Mouse (Mus musculus) heart, embryonic 13.5 days (tissue): Measurements from ENCODE around the gene Slc16a2. TPM values are rescaled to one million over a fixed set of nuclear protein-coding genes. Genes with fewer than 3 reads are reported as not detected.

ENCODE experiments used
- ATAC-seq: fragments of 200-750 bp; cut with Nextera tagmentation; 2 replicates; pipeline ENCODE4 v1.8.0; 2017; ENCODE audit warnings: moderate TSS enrichment; ENCODE audit not compliant: insufficient number of reproducible peaks, low FRiP score, low TSS enrichment; ENCODE audit errors: extremely low read depth
- H3K27ac ChIP-seq: fragments of 300-500 bp; sonication (generic); replicated peaks from 2 replicates; pipeline ENCODE4 v1.5.1; 2015; ENCODE audit warnings: moderate library complexity, mild to moderate bottlenecking, inconsistent platforms
- H3K27me3 ChIP-seq: fragments of 300-500 bp; sonication (generic); replicated peaks from 2 replicates; pipeline ENCODE4 v1.6.1; 2015; ENCODE audit warnings: mild to moderate bottlenecking, inconsistent platforms
- H3K36me3 ChIP-seq: fragments of 300-500 bp; sonication (generic); 2 replicates; pipeline ENCODE4 v1.6.1; 2015; ENCODE audit warnings: mild to moderate bottlenecking, inconsistent platforms
- H3K4me1 ChIP-seq: fragments of 300-500 bp; sonication (generic); 2 replicates; pipeline ENCODE4 v1.6.1; 2015; ENCODE audit warnings: inconsistent platforms
- H3K4me2 ChIP-seq: fragments of 300-500 bp; sonication (generic); 2 replicates; pipeline ENCODE4 v1.6.1; 2015; ENCODE audit warnings: inconsistent platforms, mild to moderate bottlenecking, moderate library complexity
- H3K4me3 ChIP-seq: fragments of 300-500 bp; sonication (generic); 2 replicates; pipeline ENCODE4 v1.5.1; 2015; ENCODE audit warnings: moderate library complexity, mild to moderate bottlenecking, inconsistent platforms
- H3K9ac ChIP-seq: fragments of 300-500 bp; sonication (generic); 2 replicates; pipeline ENCODE4 v1.6.1; 2015; ENCODE audit warnings: inconsistent platforms, mild to moderate bottlenecking, moderate library complexity
- H3K9me3 ChIP-seq: fragments of 300-500 bp; sonication (generic); 2 replicates; pipeline ENCODE4 v1.6.1; 2016; ENCODE audit warnings: inconsistent platforms
- WGBS: fragments of 180-500 bp; shearing (Covaris S2); methylation state at CpG from one replicate; pipeline ENCODE4 v1.1.7; 2015; ENCODE audit warnings: mixed read lengths; 5-methylcytosine and 5-hydroxymethylcytosine counted together
- polyA plus RNA-seq: library from polyadenylated mRNA; unstranded; fragments of >200 nt; fragmentation: Nextera tagmentation; extraction: Ambion mirVana; gene quantifications from 2 replicates; pipeline ENCODE4 v1.2.1, GENCODE M21; 2015

The Slc16a2 gene
- polyA plus RNA-seq, 1 experiment from 2014 or later: 13.9 TPM

DNA sequence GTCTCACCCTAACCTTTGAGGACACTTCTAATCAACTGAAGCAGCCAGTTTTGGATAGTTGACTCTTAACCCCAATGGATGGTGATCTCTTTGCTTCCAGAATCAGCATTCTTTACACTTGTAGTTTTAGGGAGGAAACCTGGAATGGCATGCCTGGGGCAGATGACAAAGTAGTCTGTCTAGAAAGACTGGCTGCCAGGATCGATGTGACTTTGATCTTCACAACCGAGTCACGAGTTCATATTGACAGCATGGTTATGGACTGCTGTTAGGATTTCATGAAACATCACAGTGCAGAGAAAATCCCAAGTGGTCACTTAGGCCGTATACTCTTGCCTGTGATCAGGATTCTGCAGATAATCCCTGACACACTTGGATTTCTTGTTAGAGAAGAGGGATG lies 88.7 kb downstream of the Slc16a2 start:
- WGBS: 73% methylated on average over 4 of the region's 4 CpGs
- H3K36me3 ChIP-seq: no peaks in the 10 kb centered on the region
- peaks cover 87% of the 10 kb centered on the region for H3K27me3 ChIP-seq
- H3K27ac ChIP-seq: no peak overlapping the region
- no peak overlapping the region for H3K4me2 ChIP-seq
- H3K4me1 ChIP-seq: peaks cover 2% of the 10 kb centered on the region; the same call in 1 of the 2 replicates
- no peak for ATAC-seq
- H3K4me3 ChIP-seq: no peak overlapping the region
- no peaks in the 10 kb centered on the region for H3K9me3 ChIP-seq
- no peak overlapping the region for H3K9ac ChIP-seq

DNA sequence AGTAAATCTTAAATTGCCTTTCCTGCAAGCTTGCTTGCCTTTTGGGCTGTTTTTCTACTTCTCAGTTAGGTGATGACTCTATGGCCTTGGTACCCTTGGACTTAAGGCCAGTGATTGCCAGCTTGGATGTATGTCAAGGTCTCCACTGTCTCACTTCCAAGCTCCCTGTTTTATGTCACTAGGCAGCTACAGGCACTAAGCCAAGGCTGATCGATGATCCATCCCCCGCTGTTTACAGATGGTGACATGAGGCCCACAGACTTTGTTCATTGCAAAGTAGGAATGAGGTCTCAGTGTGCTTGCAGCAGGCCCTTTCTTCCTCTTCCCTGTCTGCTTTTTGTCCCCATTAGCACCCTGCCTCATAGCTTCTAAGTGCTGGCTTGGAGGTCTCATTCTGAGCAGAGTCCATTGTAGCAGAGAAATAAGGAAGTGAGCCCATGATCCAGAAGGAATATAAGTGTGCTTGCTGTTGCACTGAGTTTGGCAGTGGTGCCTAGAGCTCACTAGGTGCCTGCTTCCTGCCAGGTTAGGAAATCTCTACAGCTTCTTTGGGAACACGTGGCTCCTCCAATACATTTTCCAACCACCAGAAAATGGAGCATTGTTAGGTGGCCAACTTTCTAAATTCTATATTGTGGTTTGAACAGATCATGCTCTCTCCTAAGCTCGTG lies 89.6 kb downstream of the Slc16a2 start:
- Histone ChIP-seq H3K27ac (no peak overlapping the region), H3K36me3 (no peaks in the 10 kb centered on the region), H3K4me1 (peaks cover 2% of the 10 kb centered on the region; the same call in 1 of the 2 replicates), H3K4me3 (no peak overlapping the region), H3K4me2 (no peak overlapping the region), H3K9me3 (no peaks in the 10 kb centered on the region), H3K27me3 (peaks cover 81% of the 10 kb centered on the region), H3K9ac (no peak overlapping the region)
- ATAC-seq: no peak
- WGBS: 56% methylated on average over 4 of the region's 4 CpGs

DNA sequence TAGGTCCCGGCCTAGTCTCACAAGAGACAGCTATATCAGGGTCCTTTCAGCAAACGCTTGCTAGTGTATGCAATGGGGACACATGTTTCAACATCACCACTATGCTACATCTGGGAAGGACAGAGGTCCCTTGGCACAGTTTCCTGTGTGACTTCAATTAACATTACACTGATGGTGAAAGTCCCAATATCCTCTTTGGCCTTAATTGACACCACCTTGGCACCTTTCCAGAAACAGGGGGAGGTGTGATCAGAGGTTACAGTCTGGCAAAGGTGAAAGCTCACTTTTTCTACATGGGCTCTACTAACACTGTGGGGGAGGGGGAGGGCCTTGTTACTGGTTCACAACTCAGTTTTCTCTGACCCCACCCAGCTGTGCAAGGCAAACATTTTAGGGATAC lies 99.3 kb downstream of the Slc16a2 start:
- Histone ChIP-seq H3K4me2 (no peak overlapping the region), H3K4me3 (no peak overlapping the region), H3K36me3 (no peaks in the 10 kb centered on the region), H3K27ac (no peak overlapping the region), H3K9ac (no peak overlapping the region), H3K27me3 (peaks cover 90% of the 10 kb centered on the region), H3K9me3 (no peaks in the 10 kb centered on the region), H3K4me1 (no peaks in the 10 kb centered on the region)
- 65% methylated on average over 2 of the region's 2 CpGs for WGBS
- ATAC-seq: no peak

DNA sequence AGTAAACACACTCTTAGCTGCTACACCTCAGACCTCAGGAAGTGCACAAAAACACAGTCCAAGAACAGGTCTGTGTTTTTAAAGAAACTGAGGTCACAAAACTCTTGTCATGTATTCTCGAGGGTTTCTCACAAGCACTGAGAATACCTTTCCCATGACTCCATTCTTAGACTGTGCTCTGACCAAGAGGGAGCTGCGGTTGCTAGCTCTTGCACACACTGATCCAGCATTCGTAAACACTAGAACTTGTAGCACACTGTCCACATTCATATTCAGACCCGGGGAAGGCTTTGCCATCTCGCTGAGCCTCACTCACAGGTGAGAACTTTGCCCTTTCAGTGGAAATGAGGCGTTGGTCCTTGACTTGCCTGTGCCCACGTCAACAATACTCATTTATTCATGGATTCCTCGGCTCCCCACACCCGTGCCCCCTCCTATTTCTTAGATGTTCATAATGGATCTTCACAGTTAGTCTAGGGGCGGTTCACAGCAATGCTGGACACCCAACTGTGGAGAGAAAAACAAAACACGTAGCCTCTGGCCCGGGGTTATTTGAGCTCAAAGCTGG lies 102.1 kb downstream of the Slc16a2 start:
- no peak for ATAC-seq
- H3K4me3 ChIP-seq: no peak overlapping the region
- no peak overlapping the region for H3K27ac ChIP-seq
- no peaks in the 10 kb centered on the region for H3K36me3 ChIP-seq
- WGBS: 59% methylated on average over 12 of the region's 12 CpGs
- no peak overlapping the region for H3K4me2 ChIP-seq
- H3K9me3 ChIP-seq: no peaks in the 10 kb centered on the region
- peaks cover 86% of the 10 kb centered on the region for H3K27me3 ChIP-seq
- no peak overlapping the region for H3K9ac ChIP-seq
- no peaks in the 10 kb centered on the region for H3K4me1 ChIP-seq

DNA sequence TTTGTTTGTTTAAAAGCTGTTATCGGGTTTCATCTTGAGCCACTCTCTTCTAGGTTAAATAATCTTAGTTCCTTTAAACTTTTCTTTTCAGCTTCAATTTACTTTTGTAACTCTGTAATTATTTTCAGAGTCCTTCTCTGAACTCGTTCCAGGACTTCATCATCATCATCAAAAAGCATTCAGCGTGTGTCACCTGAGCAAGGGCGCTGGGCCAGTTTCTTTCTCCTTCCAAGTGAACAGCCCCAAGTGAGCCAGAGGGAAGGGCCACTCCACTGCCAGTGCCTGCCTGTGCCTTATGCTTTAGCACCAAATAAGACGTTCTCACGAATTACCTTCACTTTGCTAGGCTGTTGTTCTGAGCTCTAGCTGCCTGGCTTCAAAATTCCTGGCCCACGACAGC lies 108.9 kb downstream of the Slc16a2 start:
- no peaks in the 10 kb centered on the region for H3K4me1 ChIP-seq
- no peak overlapping the region for H3K27ac ChIP-seq
- no peaks in the 10 kb centered on the region for H3K36me3 ChIP-seq
- no peak overlapping the region for H3K4me2 ChIP-seq
- peaks cover 87% of the 10 kb centered on the region for H3K27me3 ChIP-seq
- H3K9me3 ChIP-seq: no peaks in the 10 kb centered on the region
- 57% methylated on average over 7 of the region's 7 CpGs for WGBS
- no peak overlapping the region for H3K9ac ChIP-seq
- no peak overlapping the region for H3K4me3 ChIP-seq
- no peak for ATAC-seq

DNA sequence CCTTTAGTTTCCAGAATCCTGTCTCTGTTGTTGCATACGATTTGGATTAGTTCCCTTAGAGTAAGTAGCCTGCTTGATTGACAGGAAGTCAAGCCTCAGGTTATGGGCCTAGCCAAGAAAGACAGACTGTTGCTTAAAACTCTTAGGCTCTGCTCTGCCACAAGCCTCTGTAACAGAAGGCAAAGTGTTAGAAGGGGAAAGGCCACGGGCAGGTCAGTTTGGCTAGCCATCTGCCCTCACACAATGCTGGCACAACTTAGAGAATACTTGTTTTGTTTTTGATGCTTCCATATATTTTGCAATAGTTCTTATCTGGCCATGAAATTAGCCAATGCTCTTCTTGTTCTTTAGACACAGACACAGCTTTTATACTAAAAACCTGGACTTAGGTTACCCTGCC lies 112.1 kb downstream of the Slc16a2 start:
- H3K27ac ChIP-seq: no peak overlapping the region
- no peak overlapping the region for H3K4me3 ChIP-seq
- H3K4me1 ChIP-seq: peaks cover under 1% of the 10 kb centered on the region; the same call in 1 of the 2 replicates
- H3K36me3 ChIP-seq: no peaks in the 10 kb centered on the region
- H3K9ac ChIP-seq: no peak overlapping the region
- ATAC-seq: no peak
- 49% methylated on average over 2 of the region's 2 CpGs for WGBS
- no peak overlapping the region for H3K4me2 ChIP-seq
- H3K27me3 ChIP-seq: peaks cover 94% of the 10 kb centered on the region
- H3K9me3 ChIP-seq: no peaks in the 10 kb centered on the region

DNA sequence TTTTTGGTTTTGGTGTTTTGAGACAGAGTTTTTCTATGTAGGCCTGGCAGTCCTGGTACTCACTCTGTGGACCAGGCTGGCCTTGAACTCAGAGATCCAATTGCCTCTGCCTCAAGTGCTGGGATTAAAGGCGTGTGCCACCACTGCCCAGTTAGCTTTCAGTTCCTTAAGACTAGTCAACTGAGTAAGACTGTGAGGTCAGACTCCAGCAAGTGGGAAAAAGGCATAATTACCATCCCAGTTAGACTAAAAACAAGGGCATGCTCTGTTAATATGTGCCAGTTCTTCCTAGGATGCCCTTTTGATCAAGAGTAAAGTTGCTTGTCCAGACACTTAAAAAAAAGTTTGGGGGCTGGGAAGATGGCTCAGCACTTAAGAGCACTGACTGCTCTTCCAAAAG lies 113.2 kb downstream of the Slc16a2 start:
- H3K9me3 ChIP-seq: no peaks in the 10 kb centered on the region
- H3K9ac ChIP-seq: no peak overlapping the region
- H3K27me3 ChIP-seq: peaks cover 97% of the 10 kb centered on the region
- no peaks in the 10 kb centered on the region for H3K36me3 ChIP-seq
- WGBS: 65% methylated on average over 1 of the region's 1 CpGs
- H3K4me2 ChIP-seq: no peak overlapping the region
- no peak overlapping the region for H3K4me3 ChIP-seq
- H3K4me1 ChIP-seq: peaks cover 10% of the 10 kb centered on the region; the same call in 1 of the 2 replicates
- H3K27ac ChIP-seq: no peak overlapping the region
- no peak for ATAC-seq

DNA sequence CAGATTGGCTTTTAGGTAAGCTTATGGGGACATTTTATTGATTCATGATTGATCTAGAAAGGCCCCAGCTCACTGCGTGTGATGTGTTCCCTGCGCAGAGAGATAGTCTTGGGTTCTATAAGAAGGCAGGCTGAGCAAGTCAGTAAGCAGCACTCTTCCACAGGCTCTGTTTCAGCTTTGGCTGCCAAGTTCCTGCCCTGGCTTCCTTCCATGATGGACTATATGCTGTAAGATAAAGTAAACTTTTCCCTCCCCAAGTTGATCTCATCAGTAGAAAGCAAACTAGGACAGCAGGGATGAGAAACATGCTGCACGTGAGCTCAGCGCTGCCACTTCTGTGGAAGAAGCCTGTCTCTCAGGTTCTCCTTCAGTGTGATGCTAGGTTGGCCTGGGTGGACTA lies 117.2 kb downstream of the Slc16a2 start:
- 79% methylated on average over 4 of the region's 4 CpGs for WGBS
- H3K27ac ChIP-seq: no peak overlapping the region
- H3K36me3 ChIP-seq: no peaks in the 10 kb centered on the region
- no peak for ATAC-seq
- peaks cover 10% of the 10 kb centered on the region; the same call in 1 of the 2 replicates for H3K4me1 ChIP-seq
- no peak overlapping the region for H3K4me3 ChIP-seq
- H3K27me3 ChIP-seq: peaks cover 99% of the 10 kb centered on the region
- H3K9ac ChIP-seq: no peak overlapping the region
- no peaks in the 10 kb centered on the region for H3K9me3 ChIP-seq
- no peak overlapping the region for H3K4me2 ChIP-seq

DNA sequence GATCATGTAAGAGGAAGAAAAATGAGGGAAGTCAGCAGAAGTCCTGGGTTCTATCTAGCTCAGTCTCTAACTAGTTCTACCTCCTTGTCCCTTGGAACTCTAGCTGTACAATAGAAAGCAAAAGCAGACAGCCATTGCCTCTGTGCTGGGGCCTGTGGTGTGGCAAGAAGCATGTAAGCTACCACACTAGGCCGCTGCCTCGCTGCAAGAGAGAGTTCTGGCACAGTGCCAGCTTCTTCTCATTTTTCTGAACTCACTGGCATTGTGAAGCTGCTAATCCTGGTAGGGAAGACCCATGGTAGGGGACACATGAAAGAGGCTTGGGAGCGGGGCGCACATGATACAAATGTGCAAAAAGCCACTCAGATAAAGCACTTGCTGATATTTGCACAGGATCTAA lies 117.8 kb downstream of the Slc16a2 start:
- no peak overlapping the region for H3K4me2 ChIP-seq
- no peak overlapping the region for H3K27ac ChIP-seq
- H3K9me3 ChIP-seq: no peaks in the 10 kb centered on the region
- H3K4me1 ChIP-seq: peaks cover 10% of the 10 kb centered on the region; the same call in 1 of the 2 replicates
- H3K36me3 ChIP-seq: no peaks in the 10 kb centered on the region
- peaks cover 99% of the 10 kb centered on the region for H3K27me3 ChIP-seq
- no peak overlapping the region for H3K4me3 ChIP-seq
- ATAC-seq: no peak
- H3K9ac ChIP-seq: no peak overlapping the region
- 57% methylated on average over 4 of the region's 4 CpGs for WGBS

DNA sequence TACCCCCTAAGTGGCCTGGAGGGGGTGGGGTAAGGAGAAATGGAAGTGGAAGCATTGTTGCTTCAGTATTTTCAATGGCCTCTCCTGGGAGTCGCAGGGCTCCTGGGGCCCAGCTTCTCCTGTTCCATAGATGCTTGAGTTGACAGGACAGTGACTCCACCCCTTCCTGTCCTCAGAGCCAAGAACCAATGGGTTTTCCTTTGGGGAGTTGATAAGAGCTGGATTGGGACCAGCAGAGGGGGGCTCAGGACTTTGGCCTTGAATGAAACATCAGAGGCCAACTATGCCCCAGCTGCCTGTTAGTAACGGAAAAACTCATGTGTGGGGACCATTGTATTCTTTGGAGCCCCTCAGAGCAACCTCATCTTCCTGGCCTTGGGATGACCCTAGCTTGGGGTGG lies 124.0 kb downstream of the Slc16a2 start:
- Histone ChIP-seq H3K9me3 (no peaks in the 10 kb centered on the region), H3K9ac (no peak overlapping the region), H3K4me2 (no peak overlapping the region), H3K27ac (0 out of 2 replicates have a peak overlapping the region, but pooled peaks have one; percentile 15), H3K4me3 (no peak overlapping the region), H3K36me3 (no peaks in the 10 kb centered on the region), H3K4me1 (peaks cover 9% of the 10 kb centered on the region), H3K27me3 (peaks cover 98% of the 10 kb centered on the region)
- no peak for ATAC-seq
- 50% methylated on average over 2 of the region's 2 CpGs for WGBS

DNA sequence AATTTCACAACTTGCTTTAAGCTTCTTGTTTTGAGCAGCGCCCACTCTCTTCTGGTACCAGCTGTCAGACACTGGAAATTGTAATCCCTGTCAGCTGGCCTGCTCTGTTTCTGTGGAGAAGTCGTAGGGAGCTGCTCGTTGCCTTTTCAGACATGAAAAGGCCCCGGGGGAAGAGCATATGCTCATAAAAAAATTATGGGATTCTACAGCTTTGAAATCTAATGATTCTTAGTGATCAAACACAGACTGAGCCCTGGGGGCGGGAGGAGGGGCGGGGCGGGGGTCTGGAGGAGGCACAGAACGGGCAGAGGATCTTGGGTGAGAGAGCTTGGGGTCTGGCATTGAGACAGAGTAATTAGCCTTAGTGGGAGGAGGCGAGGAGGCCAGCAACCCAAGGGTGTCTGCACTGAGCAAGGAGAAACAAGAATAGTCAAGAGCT lies 125.7 kb downstream of the Slc16a2 start:
- H3K27me3 ChIP-seq: peaks cover 97% of the 10 kb centered on the region
- H3K4me2 ChIP-seq: peak overlapping the region; percentile 77
- peaks cover 9% of the 10 kb centered on the region for H3K4me1 ChIP-seq
- peak overlapping the region; percentile 81 for H3K27ac ChIP-seq
- no peaks in the 10 kb centered on the region for H3K9me3 ChIP-seq
- H3K36me3 ChIP-seq: no peaks in the 10 kb centered on the region
- peak overlapping the region; percentile 73 for H3K9ac ChIP-seq
- no peak for ATAC-seq
- WGBS: 5% methylated on average over 9 of the region's 9 CpGs
- peak overlapping the region; percentile 52 for H3K4me3 ChIP-seq
